Mouse (Mus musculus): ENCODE data around the gene Tapt1.
A peak's percentile ranks its signal among the peaks of the same experiment; 100 is the strongest.

Tapt1 gene

DNA sequence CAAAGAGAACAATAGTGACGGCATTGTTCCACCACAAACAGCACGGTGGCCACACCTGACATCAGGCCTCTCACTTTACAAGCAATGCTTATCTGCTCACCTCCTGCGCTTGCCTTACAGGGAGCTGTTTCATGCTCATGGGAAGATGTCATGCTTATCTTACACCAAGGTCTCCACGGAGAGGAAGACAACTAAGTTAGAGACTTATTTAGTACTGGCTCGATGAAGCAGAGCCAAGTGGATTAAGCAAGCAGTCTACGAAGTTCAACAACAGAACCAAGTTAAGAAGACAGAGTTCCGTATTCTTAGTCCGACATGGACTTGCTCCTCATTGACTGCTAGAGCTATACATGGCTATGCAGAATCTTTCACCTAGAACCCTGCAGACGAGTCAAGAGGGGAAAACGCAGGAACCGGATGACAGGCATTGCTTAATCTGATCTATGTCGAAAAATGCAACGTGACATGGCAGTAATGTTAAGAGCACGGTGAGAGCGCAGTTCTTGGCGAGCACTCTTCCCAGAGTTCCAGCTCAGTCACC is 3.0 kb downstream of the Tapt1 start:
- DNase-seq (ENCODE audit: low read depth, low spot score), result peak; percentile 31
- Histone ChIP-seq H3K36me3 (ENCODE audit: control insufficient read depth, insufficient read depth, low read length, poor library complexity, severe bottlenecking) (no peaks in the 10 kb centered on the region), H3K27me3 (ENCODE audit: control insufficient read depth, insufficient read depth, low read length, poor library complexity, severe bottlenecking) (no peaks in the 10 kb centered on the region)

DNA sequence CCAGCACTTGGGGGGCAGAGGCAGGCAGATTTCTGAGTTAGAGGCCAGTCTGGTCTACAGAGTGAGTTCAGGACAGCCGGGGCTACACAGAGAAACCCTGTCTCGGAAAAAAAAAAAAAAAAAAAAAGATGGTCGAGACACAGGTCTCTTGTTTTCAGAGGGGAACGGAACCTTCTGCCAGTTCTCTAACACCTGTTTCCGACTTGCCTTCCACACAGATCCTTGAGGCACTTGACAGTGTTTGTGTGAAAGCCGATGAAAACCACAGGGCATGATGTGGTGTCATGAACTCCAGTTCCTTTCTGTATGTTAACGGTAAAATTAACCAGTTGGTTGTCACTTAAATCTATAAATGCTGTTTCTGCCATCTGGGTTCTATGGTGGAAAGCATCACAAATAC is 6.0 kb downstream of the Tapt1 start:
- no peaks in the 10 kb centered on the region for H3K27me3 ChIP-seq (ENCODE audit: control insufficient read depth, insufficient read depth, low read length, poor library complexity, severe bottlenecking)
- H3K36me3 ChIP-seq (ENCODE audit: control insufficient read depth, insufficient read depth, low read length, poor library complexity, severe bottlenecking), result 0 out of 2 replicates have a peak, but pooled peaks cover 2% of the 10 kb centered on the region
- peak; percentile 66 for DNase-seq (ENCODE audit: low read depth, low spot score)

DNA sequence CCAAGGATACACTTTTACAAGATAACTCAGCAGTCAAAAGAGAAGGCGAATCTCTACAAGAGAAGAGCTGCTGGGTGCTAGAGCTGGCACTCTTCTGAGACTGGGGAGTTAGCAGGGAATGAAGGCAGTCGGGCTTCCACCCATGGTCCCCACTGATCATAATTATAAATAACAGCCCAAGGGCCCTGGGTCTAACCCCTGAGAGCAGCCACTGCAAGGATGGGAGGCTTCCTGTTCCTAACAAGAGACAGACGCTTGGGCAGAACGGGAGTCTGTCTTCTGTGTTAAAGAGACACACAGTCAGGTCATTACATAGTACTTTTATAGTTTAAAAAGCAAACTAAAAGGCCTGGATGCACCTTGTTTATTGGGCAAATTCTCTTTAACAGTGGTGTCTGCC is 6.6 kb downstream of the Tapt1 start:
- no peak for DNase-seq (ENCODE audit: low read depth, low spot score)
- Histone ChIP-seq H3K36me3 (ENCODE audit: control insufficient read depth, insufficient read depth, low read length, poor library complexity, severe bottlenecking) (peaks cover 6% of the 10 kb centered on the region; the same call in 1 of the 2 replicates), H3K27me3 (ENCODE audit: control insufficient read depth, insufficient read depth, low read length, poor library complexity, severe bottlenecking) (no peaks in the 10 kb centered on the region)

DNA sequence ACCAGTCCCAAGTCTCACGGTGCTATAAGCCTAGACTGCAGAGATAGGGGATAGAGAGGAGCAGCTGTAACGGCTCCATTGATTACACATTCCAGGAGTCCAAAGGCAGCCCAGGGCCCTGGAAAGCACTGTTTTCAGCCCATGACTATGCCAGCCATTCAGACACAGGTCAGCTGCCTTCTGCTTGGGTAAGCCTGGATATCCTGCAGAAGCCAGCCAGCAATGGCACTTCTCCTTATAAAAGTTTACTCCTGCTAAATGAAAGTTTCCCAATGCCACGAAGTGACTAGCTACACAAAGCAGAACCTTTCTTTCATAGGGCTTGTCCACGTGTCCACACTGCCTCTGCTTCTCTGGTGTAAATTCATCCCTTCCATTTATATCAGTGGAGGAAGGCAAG is 7.9 kb downstream of the Tapt1 start:
- Histone ChIP-seq H3K27me3 (ENCODE audit: control insufficient read depth, insufficient read depth, low read length, poor library complexity, severe bottlenecking) (no peaks in the 10 kb centered on the region), H3K36me3 (ENCODE audit: control insufficient read depth, insufficient read depth, low read length, poor library complexity, severe bottlenecking) (peaks cover 6% of the 10 kb centered on the region; the same call in 1 of the 2 replicates)
- no peak for DNase-seq (ENCODE audit: low read depth, low spot score)

DNA sequence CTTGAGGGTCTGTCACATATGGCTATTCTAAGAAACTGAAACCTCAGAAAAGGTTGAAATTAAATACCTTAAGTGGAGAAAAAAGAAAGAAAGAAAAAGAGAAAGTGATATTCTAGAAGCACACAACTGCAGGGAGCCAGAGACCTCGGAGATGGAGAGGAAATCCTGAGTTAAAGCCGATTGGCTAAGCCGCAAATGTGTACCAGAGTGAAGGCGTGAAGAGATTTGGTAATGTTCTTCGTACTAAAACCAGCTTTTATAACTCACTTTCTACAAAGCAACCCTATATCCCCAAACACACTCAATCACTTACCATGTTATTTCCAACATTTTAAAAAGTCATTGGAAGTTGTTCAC is 8.8 kb downstream of the Tapt1 start:
- peaks cover 6% of the 10 kb centered on the region; the same call in 1 of the 2 replicates for H3K36me3 ChIP-seq (ENCODE audit: control insufficient read depth, insufficient read depth, low read length, poor library complexity, severe bottlenecking)
- no peak for DNase-seq (ENCODE audit: low read depth, low spot score)
- no peaks in the 10 kb centered on the region for H3K27me3 ChIP-seq (ENCODE audit: control insufficient read depth, insufficient read depth, low read length, poor library complexity, severe bottlenecking)

DNA sequence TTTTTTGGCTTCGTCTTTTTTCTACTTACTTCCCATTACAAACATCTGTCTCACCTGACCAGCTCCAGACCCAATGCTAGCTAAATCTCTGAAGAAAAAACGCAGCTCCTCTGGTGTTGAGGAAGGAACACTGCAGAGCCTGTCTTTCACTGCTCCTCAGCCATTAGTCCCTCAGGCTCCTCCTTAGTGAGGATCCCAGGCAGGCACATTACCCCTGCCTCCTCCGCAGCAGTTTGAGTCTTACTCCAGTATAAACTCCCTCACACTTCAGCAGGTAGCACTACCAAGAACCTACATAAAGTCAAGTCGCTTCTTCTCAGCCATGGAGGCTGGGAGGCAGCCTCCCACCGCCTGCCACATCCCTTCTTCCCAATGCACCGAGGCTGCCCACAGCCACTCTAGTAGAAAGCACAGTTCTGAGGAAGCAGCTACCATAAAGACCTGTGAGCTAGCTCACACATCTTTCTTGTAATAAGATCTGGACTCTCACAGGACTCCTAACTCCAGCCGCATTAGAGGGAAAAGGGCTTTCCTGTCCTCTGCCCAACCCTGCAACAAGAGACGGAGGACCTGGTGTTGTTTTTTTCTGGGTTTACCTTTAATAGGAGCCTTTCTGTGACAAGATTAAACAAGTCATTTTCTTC is 9.3 kb downstream of the Tapt1 start:
- Histone ChIP-seq H3K27me3 (ENCODE audit: control insufficient read depth, insufficient read depth, low read length, poor library complexity, severe bottlenecking) (no peaks in the 10 kb centered on the region), H3K36me3 (ENCODE audit: control insufficient read depth, insufficient read depth, low read length, poor library complexity, severe bottlenecking) (peaks cover 6% of the 10 kb centered on the region; the same call in 1 of the 2 replicates)
- peak; percentile 37 for DNase-seq (ENCODE audit: low read depth, low spot score)

DNA sequence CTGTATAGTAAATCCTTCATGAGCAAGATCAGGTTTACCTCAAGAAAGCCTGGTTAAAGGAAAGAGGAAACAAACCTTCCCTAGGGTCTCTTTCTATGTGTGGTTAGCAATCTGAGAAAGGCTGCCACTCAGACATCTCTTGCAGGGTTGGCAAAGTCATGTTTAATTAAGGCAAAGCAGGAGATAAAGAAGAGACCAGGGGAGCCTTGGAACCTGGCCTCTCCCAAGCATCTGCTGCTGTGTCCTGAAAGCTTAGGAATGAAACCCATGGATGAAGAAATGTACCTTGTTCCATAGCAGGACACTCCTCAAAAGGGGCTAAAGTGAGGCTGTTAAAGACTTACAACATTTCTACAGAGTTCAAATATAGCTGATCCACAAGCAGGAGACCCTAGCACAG is 11.3 kb downstream of the Tapt1 start:
- H3K36me3 ChIP-seq (ENCODE audit: control insufficient read depth, insufficient read depth, low read length, poor library complexity, severe bottlenecking), result peaks cover 6% of the 10 kb centered on the region; the same call in 1 of the 2 replicates
- H3K27me3 ChIP-seq (ENCODE audit: control insufficient read depth, insufficient read depth, low read length, poor library complexity, severe bottlenecking), result no peaks in the 10 kb centered on the region
- DNase-seq (ENCODE audit: low read depth, low spot score), result no peak

DNA sequence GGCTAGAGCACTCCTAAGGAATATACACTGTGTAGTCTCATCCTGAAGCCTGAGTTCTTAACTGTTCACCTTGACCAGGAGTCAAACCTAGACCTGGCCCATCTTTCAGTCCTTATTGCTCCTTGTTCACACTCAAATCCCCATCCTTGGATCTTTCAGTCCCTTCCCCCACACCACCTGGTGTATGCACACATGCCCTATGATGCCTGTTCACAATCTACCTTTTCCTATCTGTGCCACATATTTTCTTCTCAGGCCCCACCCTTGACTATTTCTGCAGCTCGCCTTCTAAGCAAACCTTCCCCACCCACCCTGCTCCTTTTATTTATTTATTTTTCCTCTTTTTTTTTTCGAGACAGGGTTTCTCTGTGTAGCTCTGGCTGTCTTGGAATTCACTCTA is 12.4 kb downstream of the Tapt1 start:
- DNase-seq (ENCODE audit: low read depth, low spot score), result no peak
- H3K27me3 ChIP-seq (ENCODE audit: control insufficient read depth, insufficient read depth, low read length, poor library complexity, severe bottlenecking), result no peaks in the 10 kb centered on the region
- H3K36me3 ChIP-seq (ENCODE audit: control insufficient read depth, insufficient read depth, low read length, poor library complexity, severe bottlenecking), result peaks cover 6% of the 10 kb centered on the region; the same call in 1 of the 2 replicates

DNA sequence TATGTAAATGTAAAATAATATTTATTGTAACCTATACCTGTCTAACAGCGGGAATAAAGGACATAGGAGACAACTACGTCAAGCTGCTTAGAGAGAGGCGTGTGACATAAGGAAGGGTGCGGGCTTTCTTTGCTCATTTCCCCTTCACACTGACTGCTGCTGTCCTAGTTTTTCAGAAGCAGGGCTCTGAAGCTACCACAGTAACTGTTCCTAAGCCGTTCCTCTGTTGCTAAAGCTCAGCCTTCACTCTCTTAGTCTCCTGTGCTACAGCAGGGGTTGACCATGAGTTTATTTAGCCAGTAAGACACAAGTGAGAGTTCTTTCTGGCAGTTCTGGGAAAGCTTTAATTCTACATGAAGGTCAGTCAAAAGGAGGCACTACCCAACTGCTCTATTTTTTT is 13.0 kb downstream of the Tapt1 start:
- H3K27me3 ChIP-seq (ENCODE audit: control insufficient read depth, insufficient read depth, low read length, poor library complexity, severe bottlenecking), result no peaks in the 10 kb centered on the region

DNA sequence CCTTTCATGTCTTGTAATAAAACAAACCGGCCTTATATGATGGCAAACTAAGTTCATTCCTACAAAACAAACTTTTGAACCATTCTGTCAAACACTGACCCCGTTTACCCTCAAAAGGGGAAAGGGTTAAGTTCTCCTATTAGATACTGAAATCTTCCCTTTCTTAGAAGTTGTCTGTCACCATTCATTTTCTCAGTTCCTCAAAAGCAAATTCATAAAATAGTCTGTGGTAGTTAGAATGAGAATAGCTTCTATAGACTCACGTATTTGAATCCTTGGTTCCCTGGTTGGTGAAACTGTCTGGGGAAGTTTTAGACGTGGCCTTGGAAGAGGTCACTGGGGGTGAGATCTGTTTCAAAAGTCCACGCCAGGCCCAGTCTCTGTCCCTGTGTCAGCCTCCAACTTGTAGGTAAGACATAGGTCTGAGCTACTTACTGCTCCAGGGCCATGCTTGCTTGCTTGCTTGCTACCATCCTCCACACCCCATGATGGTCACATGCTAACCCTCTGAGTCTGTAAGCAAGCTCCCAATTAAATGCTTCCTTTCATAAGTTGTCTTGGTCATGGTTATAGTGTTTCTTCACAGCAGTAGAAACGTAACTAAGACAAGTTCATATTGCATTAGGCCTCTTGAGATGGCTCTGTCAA is 14.5 kb downstream of the Tapt1 start:
- peak; percentile 57 for DNase-seq (ENCODE audit: low read depth, low spot score)
- H3K36me3 ChIP-seq (ENCODE audit: control insufficient read depth, insufficient read depth, low read length, poor library complexity, severe bottlenecking), result peaks cover 4% of the 10 kb centered on the region; the same call in 1 of the 2 replicates
- no peaks in the 10 kb centered on the region for H3K27me3 ChIP-seq (ENCODE audit: control insufficient read depth, insufficient read depth, low read length, poor library complexity, severe bottlenecking)

More for the DNA sequence above, 13.0 kb downstream of the Tapt1 start:
- DNase-seq (ENCODE audit: low read depth, low spot score), result no peak
- H3K36me3 ChIP-seq (ENCODE audit: control insufficient read depth, insufficient read depth, low read length, poor library complexity, severe bottlenecking), result peaks cover 6% of the 10 kb centered on the region; the same call in 1 of the 2 replicates

DNA sequence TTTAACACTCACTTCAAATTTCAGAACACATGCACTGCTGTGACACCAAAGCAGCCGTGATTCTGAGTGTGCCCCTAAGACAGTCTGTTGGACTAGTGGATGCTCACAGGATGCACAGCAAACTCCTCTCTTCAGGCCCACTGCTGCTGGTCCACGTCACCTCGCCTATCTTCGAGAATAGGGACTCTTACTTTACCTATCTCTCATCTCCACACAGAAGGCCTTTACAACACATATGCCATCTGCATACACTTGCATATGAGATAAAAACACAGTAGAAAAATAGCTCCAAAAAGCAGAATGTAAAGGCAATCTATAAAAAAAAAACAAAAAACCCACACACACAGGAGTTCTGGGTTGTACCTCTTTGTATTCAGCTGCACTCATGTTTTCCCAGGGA is 19.1 kb downstream of the Tapt1 start:
- H3K27me3 ChIP-seq (ENCODE audit: control insufficient read depth, insufficient read depth, low read length, poor library complexity, severe bottlenecking), result no peaks in the 10 kb centered on the region
- DNase-seq (ENCODE audit: low read depth, low spot score), result no peak
- no peaks in the 10 kb centered on the region for H3K36me3 ChIP-seq (ENCODE audit: control insufficient read depth, insufficient read depth, low read length, poor library complexity, severe bottlenecking)

DNA sequence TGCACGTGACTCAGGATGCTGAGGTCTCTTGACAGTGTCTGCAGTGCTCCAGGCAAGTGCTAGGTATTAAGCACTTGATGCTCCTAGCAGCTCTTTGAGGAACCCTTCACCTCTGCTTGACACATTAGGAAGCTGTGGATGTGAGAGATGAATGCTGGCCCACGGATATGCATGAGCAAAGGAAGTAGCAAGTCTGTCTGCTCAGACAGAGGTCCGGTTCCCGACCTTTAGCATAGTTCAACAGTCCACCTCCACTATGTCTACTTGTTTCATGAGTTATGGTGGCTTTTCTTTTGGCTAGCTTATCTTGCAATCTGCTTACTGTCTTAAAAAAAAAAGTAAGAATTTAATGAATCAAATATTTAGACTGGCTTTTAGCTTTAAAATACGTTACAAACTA is 19.8 kb downstream of the Tapt1 start:
- no peak for DNase-seq (ENCODE audit: low read depth, low spot score)
- Histone ChIP-seq H3K36me3 (ENCODE audit: control insufficient read depth, insufficient read depth, low read length, poor library complexity, severe bottlenecking) (no peaks in the 10 kb centered on the region), H3K27me3 (ENCODE audit: control insufficient read depth, insufficient read depth, low read length, poor library complexity, severe bottlenecking) (no peaks in the 10 kb centered on the region)

DNA sequence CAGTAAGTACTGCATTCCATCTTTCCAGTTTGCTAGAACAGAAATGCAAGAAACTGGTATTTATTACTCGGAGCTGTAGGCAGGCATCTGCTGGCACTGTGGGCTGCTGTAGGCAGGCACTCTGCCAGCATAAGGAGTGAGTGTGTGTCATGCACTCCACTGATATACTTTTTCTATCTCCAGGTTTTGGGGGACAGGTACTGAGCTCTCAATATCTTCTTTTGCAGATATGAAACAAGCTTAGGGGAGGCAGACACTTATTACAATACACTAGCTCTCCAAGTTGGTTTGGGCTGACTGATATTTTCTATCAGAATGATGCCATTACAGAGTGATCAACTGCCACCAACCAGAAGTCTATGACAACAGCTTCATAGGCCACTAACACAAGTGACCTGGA is 23.0 kb downstream of the Tapt1 start:
- Histone ChIP-seq H3K27me3 (ENCODE audit: control insufficient read depth, insufficient read depth, low read length, poor library complexity, severe bottlenecking) (no peaks in the 10 kb centered on the region), H3K36me3 (ENCODE audit: control insufficient read depth, insufficient read depth, low read length, poor library complexity, severe bottlenecking) (no peaks in the 10 kb centered on the region)
- DNase-seq (ENCODE audit: low read depth, low spot score), result no peak

DNA sequence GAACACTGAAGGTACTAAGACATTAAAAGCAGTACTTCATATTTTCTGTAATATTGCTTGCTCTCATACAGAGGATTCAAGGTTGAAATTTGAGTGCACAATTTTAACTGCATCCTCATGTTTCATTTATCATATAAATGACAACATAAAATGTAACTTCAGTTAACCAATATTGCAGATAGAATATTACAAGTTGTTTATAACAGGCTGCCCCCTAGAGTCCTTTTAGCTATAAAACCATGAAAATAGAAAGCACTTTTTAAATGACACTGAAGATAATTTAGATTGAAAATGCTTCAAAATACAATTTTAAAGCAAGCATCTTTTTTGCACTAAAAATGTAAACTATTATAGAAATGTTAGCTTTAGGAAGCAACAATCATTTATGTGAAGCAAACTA is 24.8 kb downstream of the Tapt1 start:
- no peak for DNase-seq (ENCODE audit: low read depth, low spot score)
- H3K36me3 ChIP-seq (ENCODE audit: control insufficient read depth, insufficient read depth, low read length, poor library complexity, severe bottlenecking), result no peaks in the 10 kb centered on the region

DNA sequence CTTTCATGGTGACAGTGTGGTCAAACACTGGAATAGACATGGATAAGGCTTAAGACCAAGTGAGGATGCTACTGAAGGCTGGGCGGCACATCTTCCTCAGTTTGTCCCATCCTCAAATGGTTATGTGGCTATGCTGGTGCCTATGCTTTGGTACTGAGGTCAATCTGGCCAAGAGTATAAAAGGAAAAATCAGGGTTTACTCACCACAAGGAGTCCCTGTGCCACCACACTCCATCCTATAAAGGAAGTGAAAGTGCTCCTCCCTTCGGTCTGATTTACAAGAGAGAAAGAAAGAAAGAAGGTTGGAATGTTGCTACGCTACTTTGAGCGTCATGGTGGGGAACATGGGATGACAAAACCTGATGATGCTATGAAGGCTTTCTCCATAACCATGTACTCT is 27.3 kb downstream of the Tapt1 start:
- DNase-seq (ENCODE audit: low read depth, low spot score), result peak; percentile 21
- Histone ChIP-seq H3K27me3 (ENCODE audit: control insufficient read depth, insufficient read depth, low read length, poor library complexity, severe bottlenecking) (no peaks in the 10 kb centered on the region), H3K36me3 (ENCODE audit: control insufficient read depth, insufficient read depth, low read length, poor library complexity, severe bottlenecking) (no peaks in the 10 kb centered on the region; the same call in 1 of the 2 replicates)

More for the DNA sequence above, 24.8 kb downstream of the Tapt1 start:
- H3K27me3 ChIP-seq (ENCODE audit: control insufficient read depth, insufficient read depth, low read length, poor library complexity, severe bottlenecking), result no peaks in the 10 kb centered on the region
